Mouse (Mus musculus) neural tube, embryonic 13.5 days (tissue): ENCODE measurements around the gene Lrrfip2. TPM values are rescaled to one million over a fixed set of nuclear protein-coding genes. Genes with fewer than 3 reads are reported as not detected.

Experiments used
- ATAC-seq: fragments of 200-750 bp; cut with Nextera tagmentation; 2 replicates; pipeline ENCODE4 v1.8.0; 2017; ENCODE audit warnings: low read depth, mild to moderate bottlenecking, moderate TSS enrichment, moderate library complexity
- H3K27ac ChIP-seq: fragments of 300-500 bp; sonication (generic); replicated peaks from 2 replicates; pipeline ENCODE4 v1.5.1; 2015; ENCODE audit warnings: moderate library complexity, mild to moderate bottlenecking, inconsistent platforms
- H3K27me3 ChIP-seq: fragments of 300-500 bp; sonication (generic); 2 replicates; pipeline ENCODE4 v1.6.1; 2015; ENCODE audit warnings: mild to moderate bottlenecking, inconsistent platforms
- H3K36me3 ChIP-seq: fragments of 300-500 bp; sonication (generic); 2 replicates; pipeline ENCODE4 v1.6.1; 2015; ENCODE audit warnings: mild to moderate bottlenecking, inconsistent platforms
- H3K4me1 ChIP-seq: fragments of 300-500 bp; sonication (generic); replicated peaks from 2 replicates; pipeline ENCODE4 v1.6.1; 2015; ENCODE audit warnings: inconsistent platforms
- H3K4me2 ChIP-seq: fragments of 300-500 bp; sonication (generic); 2 replicates; pipeline ENCODE4 v1.6.1; 2015; ENCODE audit warnings: inconsistent platforms, mild to moderate bottlenecking, moderate library complexity
- H3K4me3 ChIP-seq: fragments of 300-500 bp; sonication (generic); 2 replicates; pipeline ENCODE4 v1.5.1; 2015; ENCODE audit warnings: mild to moderate bottlenecking, inconsistent platforms
- H3K9ac ChIP-seq: fragments of 300-500 bp; sonication (generic); 2 replicates; pipeline ENCODE4 v1.6.1; 2015; ENCODE audit warnings: moderate library complexity, mild to moderate bottlenecking, inconsistent platforms
- H3K9me3 ChIP-seq: fragments of 300-500 bp; sonication (generic); 2 replicates; pipeline ENCODE4 v1.6.1; 2016; ENCODE audit warnings: inconsistent platforms
- WGBS: fragments of 180-500 bp; shearing (Covaris S2); methylation state at CpG from one replicate; pipeline ENCODE4 v1.1.7; 2015; 5-methylcytosine and 5-hydroxymethylcytosine counted together
- polyA plus RNA-seq: library from polyadenylated mRNA; unstranded; fragments of >200 nt; fragmentation: Nextera tagmentation; extraction: Ambion mirVana; gene quantifications from 2 replicates; pipeline ENCODE4 v1.2.1, GENCODE M21; 2015

Lrrfip2 gene
- polyA plus RNA-seq, 1 experiment from 2014 or later, result 44.9 TPM

DNA sequence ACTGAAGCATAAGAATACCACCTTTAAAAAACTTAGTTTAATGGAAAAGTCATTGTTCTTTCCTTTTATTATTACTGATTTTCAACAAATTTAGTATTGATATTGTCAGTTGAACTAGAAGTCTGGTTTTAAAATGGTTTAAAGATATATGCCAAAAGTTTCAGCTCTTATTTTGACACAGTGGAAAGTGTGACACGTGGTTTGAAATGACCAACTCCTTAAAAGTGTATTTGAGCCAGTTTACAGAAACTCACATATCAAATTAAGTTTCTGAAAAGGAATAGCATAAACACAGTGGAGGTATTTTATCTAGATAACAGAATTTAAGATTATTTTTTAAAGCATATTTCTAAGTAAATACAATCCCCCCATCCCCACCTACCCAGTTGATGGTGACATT, 156.6 kb downstream of the Lrrfip2 start:
- ATAC-seq, result no peak
- peaks cover 73% of the 10 kb centered on the region for H3K4me1 ChIP-seq
- peaks cover 32% of the 10 kb centered on the region for H3K36me3 ChIP-seq
- H3K4me2 ChIP-seq, result peak overlapping the region; percentile 94
- H3K27ac ChIP-seq, result no peak overlapping the region
- no peaks in the 10 kb centered on the region for H3K27me3 ChIP-seq
- 0 out of 2 replicates have a peak overlapping the region, but pooled peaks have one; percentile 91 for H3K9ac ChIP-seq
- WGBS, result 91% methylated on average over 1 of the region's 1 CpGs
- H3K9me3 ChIP-seq, result no peaks in the 10 kb centered on the region
- H3K4me3 ChIP-seq, result peak overlapping the region; percentile 79

DNA sequence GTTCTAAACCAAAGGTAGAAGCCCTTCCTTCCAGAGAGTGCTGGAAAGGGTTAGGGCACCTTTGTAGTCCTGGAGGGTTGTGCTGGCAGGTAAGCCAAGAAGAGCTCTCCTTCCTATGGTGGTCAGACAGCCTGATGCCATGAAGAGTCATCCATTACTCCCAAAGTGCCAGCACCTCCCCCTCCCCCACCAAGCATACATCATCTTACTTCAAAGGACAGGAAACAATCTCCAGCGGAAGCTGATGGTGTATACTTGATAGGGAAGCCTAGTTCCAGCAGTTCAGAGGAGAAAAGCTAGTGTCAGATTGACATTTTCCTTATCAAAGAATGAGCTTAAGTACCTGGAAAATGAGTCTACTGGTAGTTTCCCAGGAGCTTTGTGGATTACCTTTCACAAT, 157.8 kb downstream of the Lrrfip2 start:
- no peak for ATAC-seq
- Histone ChIP-seq H3K27ac (no peak overlapping the region), H3K36me3 (peaks cover 42% of the 10 kb centered on the region), H3K4me3 (peak overlapping the region; percentile 20), H3K4me1 (peaks cover 69% of the 10 kb centered on the region), H3K27me3 (no peaks in the 10 kb centered on the region), H3K9ac (peak overlapping the region; percentile 31; the same call in 1 of the 2 replicates), H3K4me2 (peak overlapping the region; percentile 94), H3K9me3 (no peaks in the 10 kb centered on the region)
- WGBS, result 63% methylated on average over 1 of the region's 1 CpGs

Other genes with a start within 250 kb of the Lrrfip2 start
- gene Als2cl, start 237.7 kb upstream of the Lrrfip2 start, polyA plus RNA-seq, result 1.2 TPM in 2 replicates
- gene Tmie, start 237.5 kb upstream of the Lrrfip2 start, polyA plus RNA-seq, result 1.7 and 1.8 TPM in 2 replicates
- gene Fam240a, start 200.7 kb upstream of the Lrrfip2 start, polyA plus RNA-seq, result not detected in 2 replicates
- 0.22 TPM in 1 of 2 replicates, not detected in the other for gene Tdgf1, start 171.4 kb upstream of the Lrrfip2 start, polyA plus RNA-seq
- 0.62 and 1.1 TPM in 2 replicates for gene Lrrc2, start 166.0 kb upstream of the Lrrfip2 start, polyA plus RNA-seq
- gene Rtp3, start 127.0 kb upstream of the Lrrfip2 start, polyA plus RNA-seq, result not detected in 2 replicates
- 0.80 and 1.1 TPM in 2 replicates for gene Ltf, start 98.3 kb upstream of the Lrrfip2 start, polyA plus RNA-seq
- 1.0 and 1.2 TPM in 2 replicates for gene Ccrl2, start 60.1 kb upstream of the Lrrfip2 start, polyA plus RNA-seq
- gene Mlh1, start 154.2 kb downstream of the Lrrfip2 start, polyA plus RNA-seq, result 24.9 and 26.5 TPM in 2 replicates
- 39.3 and 43.9 TPM in 2 replicates for gene Epm2aip1, start 154.3 kb downstream of the Lrrfip2 start, polyA plus RNA-seq
- gene Trank1, start 194.1 kb downstream of the Lrrfip2 start, polyA plus RNA-seq, result 1.9 and 2.9 TPM in 2 replicates